Mouse (Mus musculus): ENCODE measurements around the gene Derl2. TPM values are rescaled to one million over a fixed set of nuclear protein-coding genes. Genes with fewer than 3 reads are reported as not detected.

Derl2 gene
- polyA plus RNA-seq, 1 experiment from 2014 or later, result 42.5 TPM

DNA sequence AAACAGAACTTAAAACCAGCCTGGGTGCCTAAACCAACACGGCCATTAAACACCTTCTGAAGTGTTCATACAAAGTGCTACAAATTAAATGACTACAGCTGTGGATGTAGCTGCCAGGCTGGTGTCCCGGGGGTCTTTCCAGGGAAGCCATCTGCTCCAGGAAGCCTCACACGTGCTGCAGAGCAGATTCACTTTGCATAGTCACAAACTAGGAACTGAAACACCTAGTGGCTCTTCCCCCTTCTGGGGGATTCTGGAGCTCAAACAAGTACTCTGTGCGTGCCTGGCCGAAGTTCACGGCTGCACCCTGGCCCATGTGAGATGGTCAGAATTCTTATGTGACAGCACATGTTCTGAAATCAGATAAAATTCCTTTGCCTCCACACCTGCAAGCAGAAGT lies 39.4 kb downstream of the Derl2 start:
- H3K36me3 ChIP-seq, result peaks cover 71% of the 10 kb centered on the region
- no peak overlapping the region for H3K9ac ChIP-seq
- H3K4me1 ChIP-seq, result peaks cover 12% of the 10 kb centered on the region
- no peak overlapping the region for H3K4me3 ChIP-seq
- no peaks in the 10 kb centered on the region for H3K9me3 ChIP-seq
- H3K4me2 ChIP-seq, result no peak overlapping the region
- 86% methylated on average over 6 of the region's 6 CpGs for WGBS
- H3K27ac ChIP-seq, result no peak overlapping the region
- H3K27me3 ChIP-seq, result no peaks in the 10 kb centered on the region
- ATAC-seq (ENCODE audit: insufficient number of reproducible peaks, insufficient read depth, low FRiP score, low TSS enrichment, low read depth), result no peak

DNA sequence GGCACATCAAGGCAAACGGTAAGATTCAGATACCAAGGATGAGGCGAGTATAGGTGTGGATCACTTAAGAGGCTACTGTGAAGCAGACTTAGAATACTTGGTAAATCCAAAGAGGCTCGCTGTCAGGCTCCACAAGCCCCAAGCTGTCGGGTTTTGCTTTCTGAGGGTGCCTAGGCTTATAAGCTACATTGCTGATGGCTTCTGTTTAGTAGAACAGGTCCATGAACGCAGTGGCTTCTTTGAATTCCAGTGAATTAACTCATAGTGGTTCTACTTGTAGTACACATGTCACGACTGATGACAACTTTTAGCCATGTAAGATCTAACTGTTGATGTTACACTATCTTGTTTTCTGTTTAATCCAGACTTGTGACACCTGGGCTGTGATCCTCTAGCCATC lies 42.3 kb downstream of the Derl2 start:
- Histone ChIP-seq H3K9me3 (no peaks in the 10 kb centered on the region), H3K36me3 (peaks cover 86% of the 10 kb centered on the region), H3K4me3 (no peak overlapping the region), H3K4me1 (peaks cover 12% of the 10 kb centered on the region), H3K27ac (no peak overlapping the region), H3K4me2 (no peak overlapping the region), H3K27me3 (no peaks in the 10 kb centered on the region), H3K9ac (no peak overlapping the region)
- 85% methylated on average over 6 of the region's 6 CpGs for WGBS
- ATAC-seq (ENCODE audit: insufficient number of reproducible peaks, insufficient read depth, low FRiP score, low TSS enrichment, low read depth), result no peak

DNA sequence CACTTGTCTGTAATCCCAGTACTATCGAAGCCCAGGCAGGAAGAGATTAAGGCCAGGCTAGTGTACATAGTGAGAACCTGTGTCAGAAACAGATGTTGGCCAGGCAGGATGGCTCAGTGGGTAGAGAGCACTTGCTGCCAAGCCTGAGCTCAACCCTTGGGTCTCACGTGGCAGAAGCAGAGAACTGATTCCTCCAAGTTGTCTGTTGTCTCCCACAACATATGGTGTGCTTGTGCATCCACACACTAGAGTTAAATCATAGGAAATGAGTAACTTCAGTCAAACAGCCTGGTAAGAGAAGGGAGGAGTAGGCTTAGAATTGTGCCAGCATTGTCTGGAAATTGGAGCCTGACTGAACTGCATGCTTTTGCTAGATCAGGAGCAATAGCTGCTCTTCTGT lies 44.4 kb downstream of the Derl2 start:
- H3K4me3 ChIP-seq, result no peak overlapping the region
- no peak for ATAC-seq (ENCODE audit: insufficient number of reproducible peaks, insufficient read depth, low FRiP score, low TSS enrichment, low read depth)
- no peaks in the 10 kb centered on the region for H3K9me3 ChIP-seq
- peaks cover 4% of the 10 kb centered on the region for H3K4me1 ChIP-seq
- WGBS, result 71% methylated on average over 2 of the region's 2 CpGs
- H3K27me3 ChIP-seq, result no peaks in the 10 kb centered on the region
- peaks cover 74% of the 10 kb centered on the region for H3K36me3 ChIP-seq
- H3K9ac ChIP-seq, result no peak overlapping the region
- no peak overlapping the region for H3K27ac ChIP-seq
- no peak overlapping the region for H3K4me2 ChIP-seq

DNA sequence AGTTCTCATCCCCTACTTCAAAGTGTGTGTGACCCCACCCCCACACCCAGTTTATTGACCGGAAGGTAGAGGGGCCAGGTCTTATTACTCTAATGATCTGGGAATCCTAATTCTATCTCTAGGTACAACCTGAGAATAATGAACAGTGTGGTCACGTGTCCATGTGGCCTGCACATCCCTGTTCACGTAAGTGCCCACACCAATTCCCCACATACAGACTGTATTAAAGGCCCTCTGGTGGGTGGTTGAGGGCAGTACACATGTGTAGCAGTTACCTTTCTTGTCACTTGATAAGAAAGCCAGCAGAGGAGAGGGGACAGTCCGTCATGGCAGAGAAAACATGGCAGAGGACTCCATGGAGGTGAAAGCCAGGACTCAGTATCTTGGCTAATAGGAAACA lies 45.7 kb downstream of the Derl2 start:
- H3K4me3 ChIP-seq, result no peak overlapping the region
- no peak for ATAC-seq (ENCODE audit: insufficient number of reproducible peaks, insufficient read depth, low FRiP score, low TSS enrichment, low read depth)
- H3K27me3 ChIP-seq, result no peaks in the 10 kb centered on the region
- no peak overlapping the region for H3K9ac ChIP-seq
- WGBS, result 65% methylated on average over 4 of the region's 4 CpGs
- peaks cover 62% of the 10 kb centered on the region for H3K36me3 ChIP-seq
- H3K4me1 ChIP-seq, result peaks cover 4% of the 10 kb centered on the region
- H3K9me3 ChIP-seq, result no peaks in the 10 kb centered on the region
- H3K27ac ChIP-seq, result no peak overlapping the region
- H3K4me2 ChIP-seq, result no peak overlapping the region

DNA sequence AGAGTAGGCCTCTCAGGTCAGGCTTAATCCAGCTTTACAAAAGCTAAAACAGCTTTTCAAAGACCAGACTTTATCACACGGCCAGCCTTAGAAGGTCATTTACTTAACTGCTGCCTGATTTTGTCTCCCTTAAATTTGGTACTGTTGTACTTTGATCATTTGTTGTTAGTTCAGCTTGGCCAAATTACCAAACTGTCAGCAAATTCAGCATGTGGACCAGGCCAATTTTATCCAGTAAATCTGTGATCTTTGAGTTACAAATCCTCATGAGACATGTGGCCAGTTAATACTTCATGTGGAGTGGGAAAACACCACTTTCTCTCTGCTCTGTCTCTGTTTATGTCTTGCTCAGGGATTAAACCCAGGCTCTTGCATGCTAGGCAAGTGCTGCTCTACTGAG lies 47.1 kb downstream of the Derl2 start:
- Histone ChIP-seq H3K4me2 (no peak overlapping the region), H3K36me3 (peaks cover 49% of the 10 kb centered on the region), H3K9ac (no peak overlapping the region), H3K9me3 (no peaks in the 10 kb centered on the region), H3K27me3 (no peaks in the 10 kb centered on the region), H3K4me1 (peaks cover 13% of the 10 kb centered on the region), H3K27ac (no peak overlapping the region), H3K4me3 (no peak overlapping the region)
- ATAC-seq (ENCODE audit: insufficient number of reproducible peaks, insufficient read depth, low FRiP score, low TSS enrichment, low read depth), result no peak
- whole genome bisulfite sequencing, result 65% methylated on average over 1 of the region's 1 CpGs

DNA sequence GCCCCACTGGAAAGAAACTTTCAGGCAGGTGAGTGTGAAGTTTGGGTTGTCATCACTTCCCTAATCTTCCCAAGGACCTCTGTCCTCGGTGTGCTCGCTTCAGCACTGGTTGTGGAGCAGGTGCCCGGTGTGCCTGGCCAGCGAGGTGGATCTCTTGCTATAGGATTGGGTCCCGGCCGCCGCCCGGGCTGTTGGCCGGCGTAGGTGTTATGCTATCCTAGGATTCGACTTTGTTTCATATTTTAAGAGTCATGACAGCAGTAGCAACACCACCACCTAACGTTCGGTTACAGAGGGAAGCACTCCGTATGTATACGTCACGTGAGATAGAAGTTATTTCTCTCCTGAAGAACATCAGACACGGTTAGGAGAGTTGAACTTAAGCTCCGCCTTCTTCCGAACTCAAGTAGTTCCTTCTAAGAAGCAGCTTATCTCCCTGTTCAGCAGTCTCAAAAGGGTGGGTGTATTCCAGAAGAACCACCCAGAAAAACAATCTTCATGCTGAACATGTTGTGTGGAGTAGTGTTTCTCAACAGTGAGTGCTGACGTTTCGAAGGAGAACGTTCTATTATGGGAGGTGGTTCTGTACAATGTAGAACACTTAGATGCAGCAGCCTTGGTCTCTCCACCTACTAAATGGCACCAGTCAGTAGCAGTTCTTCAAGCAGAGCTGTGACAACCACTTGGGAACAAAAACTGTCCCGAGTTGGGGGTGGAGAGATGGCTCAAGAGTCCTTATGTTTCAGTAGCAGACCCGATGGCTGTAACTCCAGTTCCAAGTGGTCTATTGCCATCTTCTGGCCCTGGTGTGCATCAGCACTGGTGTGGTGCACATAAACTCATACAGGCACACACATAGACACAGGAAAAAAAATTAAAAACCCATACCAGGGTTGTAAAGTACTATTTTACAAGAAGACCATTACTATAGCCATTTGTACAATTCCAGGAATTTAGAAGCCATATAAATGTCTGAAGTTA lies 48.8 kb downstream of the Derl2 start:
- Histone ChIP-seq H3K27me3 (no peaks in the 10 kb centered on the region), H3K4me2 (peak overlapping the region; percentile 74), H3K4me3 (peak overlapping the region; percentile 92), H3K36me3 (peaks cover 42% of the 10 kb centered on the region), H3K4me1 (peaks cover 13% of the 10 kb centered on the region), H3K27ac (peak overlapping the region; percentile 92), H3K9me3 (no peaks in the 10 kb centered on the region), H3K9ac (peak overlapping the region; percentile 76)
- ATAC-seq (ENCODE audit: insufficient number of reproducible peaks, insufficient read depth, low FRiP score, low TSS enrichment, low read depth), result no peak
- WGBS, result 16% methylated on average over 24 of the region's 24 CpGs

DNA sequence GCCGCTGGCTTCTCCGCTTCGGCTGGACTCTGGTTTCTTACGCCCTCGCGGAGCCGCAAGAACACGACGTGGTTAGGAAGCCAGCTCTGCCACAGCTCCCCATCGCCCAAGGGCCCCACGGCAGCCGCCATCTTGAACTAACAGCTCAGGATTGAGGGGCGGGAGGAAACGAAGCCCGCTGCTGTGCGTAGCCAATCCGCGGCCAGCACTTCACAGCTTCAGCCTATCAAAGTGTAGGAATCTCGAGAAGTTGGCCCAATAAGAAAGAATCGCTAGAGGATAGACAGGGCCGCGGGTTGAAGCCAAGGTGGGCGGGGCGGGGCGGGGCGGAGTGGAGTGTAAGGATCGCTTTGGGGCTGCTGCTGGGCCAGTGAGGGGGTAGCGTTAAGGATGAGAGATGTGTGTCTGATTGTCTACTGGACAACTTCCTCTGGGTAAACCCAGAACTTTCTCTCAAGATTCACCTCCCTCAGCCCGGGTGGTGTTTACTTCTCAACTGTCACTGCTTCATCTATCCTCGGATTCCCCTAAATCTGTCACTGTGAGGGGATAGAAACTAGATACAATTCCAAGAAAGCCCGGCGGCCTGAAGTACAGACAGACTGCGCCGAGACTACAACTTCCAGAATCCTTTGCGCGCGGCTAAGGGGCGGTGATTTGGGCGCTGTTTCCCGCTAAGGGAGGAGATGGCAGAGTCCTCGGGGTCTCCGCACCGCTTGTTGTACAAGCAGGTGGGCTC lies 49.7 kb downstream of the Derl2 start, which contains the start of the genes Nup88 and Rpain:
Nup88 (minus strand) TSS at position 153 of the 739 bp plus-strand sequence.
Rpain (plus strand) TSS at position 393 of the 739 bp plus-strand sequence.
- Histone ChIP-seq H3K9ac (peak within 1 kb of the TSS; percentile 95), H3K27ac (peak within 1 kb of the TSS; percentile 92), H3K4me1 (peaks cover 13% of the 10 kb centered on the region), H3K36me3 (peaks cover 43% of the 10 kb centered on the region), H3K4me3 (peak within 1 kb of the TSS; percentile 92), H3K4me2 (peak within 1 kb of the TSS; percentile 78), H3K9me3 (no peaks in the 10 kb centered on the region), H3K27me3 (no peaks in the 10 kb centered on the region)
- peak; percentile 96 for ATAC-seq (ENCODE audit: insufficient number of reproducible peaks, insufficient read depth, low FRiP score, low TSS enrichment, low read depth)
- WGBS, result under 1% methylated on average over 43 of the region's 43 CpGs

DNA sequence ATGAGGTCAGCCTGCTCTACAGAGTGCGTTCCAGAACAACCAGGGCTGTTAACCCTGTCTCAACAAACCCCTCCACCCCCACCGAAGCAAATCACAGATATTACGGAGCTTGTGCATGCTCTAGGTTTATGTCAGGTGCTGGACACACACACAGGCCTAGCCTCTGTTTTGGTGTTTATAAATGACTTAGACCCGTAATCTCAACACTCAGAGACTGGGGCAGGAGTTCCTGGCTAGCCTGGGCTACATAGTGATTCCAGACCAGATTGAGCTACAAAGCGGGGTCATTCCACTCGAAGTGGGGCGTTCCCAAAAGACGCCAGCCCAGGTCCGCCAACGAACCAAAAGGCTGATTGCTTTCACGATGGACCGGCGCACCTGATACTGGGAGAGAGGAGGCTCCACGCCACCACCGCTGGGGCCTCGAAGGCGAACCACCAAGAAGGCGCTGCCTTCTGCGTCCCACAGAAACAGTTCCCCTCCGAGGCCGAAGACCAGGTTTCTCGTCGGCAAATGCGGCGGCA lies 50.3 kb downstream of the Derl2 start:
- H3K4me3 ChIP-seq, result peak overlapping the region; percentile 92
- peak overlapping the region; percentile 78 for H3K4me2 ChIP-seq
- H3K36me3 ChIP-seq, result peaks cover 43% of the 10 kb centered on the region
- peak overlapping the region; percentile 95 for H3K9ac ChIP-seq
- H3K27ac ChIP-seq, result peak overlapping the region; percentile 92
- ATAC-seq (ENCODE audit: insufficient number of reproducible peaks, insufficient read depth, low FRiP score, low TSS enrichment, low read depth), result no peak
- H3K9me3 ChIP-seq, result no peaks in the 10 kb centered on the region
- H3K27me3 ChIP-seq, result no peaks in the 10 kb centered on the region
- peaks cover 13% of the 10 kb centered on the region for H3K4me1 ChIP-seq
- WGBS, result under 1% methylated on average over 25 of the region's 25 CpGs

DNA sequence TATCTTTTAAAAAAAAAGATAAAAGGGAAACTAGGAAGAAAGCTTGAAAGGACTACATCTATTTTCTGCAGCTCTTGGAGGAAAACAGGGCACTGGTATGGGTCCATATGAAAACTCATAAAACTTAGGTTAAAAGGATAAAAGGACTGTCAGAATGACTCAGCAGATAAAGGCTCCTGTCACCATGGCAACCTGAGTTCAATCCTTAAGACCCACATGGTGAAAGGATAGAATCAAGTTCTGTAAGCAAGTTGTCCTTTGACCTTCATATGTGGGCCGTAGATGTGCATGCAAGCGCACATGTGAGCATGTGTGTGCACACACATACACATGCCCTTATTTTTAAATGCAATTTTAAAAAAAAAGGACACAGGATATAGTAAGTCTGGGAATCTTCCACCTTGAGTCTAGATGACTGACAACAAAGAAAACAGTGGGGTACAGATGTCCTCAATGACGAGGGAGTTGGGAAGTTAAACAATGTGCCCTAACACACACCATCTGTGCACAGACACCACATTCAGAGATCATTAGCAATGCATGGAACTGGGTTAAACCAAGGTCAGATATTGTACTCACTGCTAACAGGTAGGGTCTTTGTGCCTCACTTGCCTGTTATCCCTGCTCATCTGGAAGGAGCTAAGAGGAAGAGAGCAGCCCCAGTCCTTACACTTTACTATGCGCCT lies 55.3 kb downstream of the Derl2 start:
- Histone ChIP-seq H3K27me3 (no peaks in the 10 kb centered on the region), H3K27ac (no peak overlapping the region), H3K4me1 (peaks cover 9% of the 10 kb centered on the region), H3K9ac (no peak overlapping the region), H3K4me3 (no peak overlapping the region), H3K4me2 (no peak overlapping the region), H3K36me3 (peaks cover 71% of the 10 kb centered on the region), H3K9me3 (no peaks in the 10 kb centered on the region)
- ATAC-seq (ENCODE audit: insufficient number of reproducible peaks, insufficient read depth, low FRiP score, low TSS enrichment, low read depth), result no peak
- WGBS, result 75% methylated on average over 4 of the region's 4 CpGs

DNA sequence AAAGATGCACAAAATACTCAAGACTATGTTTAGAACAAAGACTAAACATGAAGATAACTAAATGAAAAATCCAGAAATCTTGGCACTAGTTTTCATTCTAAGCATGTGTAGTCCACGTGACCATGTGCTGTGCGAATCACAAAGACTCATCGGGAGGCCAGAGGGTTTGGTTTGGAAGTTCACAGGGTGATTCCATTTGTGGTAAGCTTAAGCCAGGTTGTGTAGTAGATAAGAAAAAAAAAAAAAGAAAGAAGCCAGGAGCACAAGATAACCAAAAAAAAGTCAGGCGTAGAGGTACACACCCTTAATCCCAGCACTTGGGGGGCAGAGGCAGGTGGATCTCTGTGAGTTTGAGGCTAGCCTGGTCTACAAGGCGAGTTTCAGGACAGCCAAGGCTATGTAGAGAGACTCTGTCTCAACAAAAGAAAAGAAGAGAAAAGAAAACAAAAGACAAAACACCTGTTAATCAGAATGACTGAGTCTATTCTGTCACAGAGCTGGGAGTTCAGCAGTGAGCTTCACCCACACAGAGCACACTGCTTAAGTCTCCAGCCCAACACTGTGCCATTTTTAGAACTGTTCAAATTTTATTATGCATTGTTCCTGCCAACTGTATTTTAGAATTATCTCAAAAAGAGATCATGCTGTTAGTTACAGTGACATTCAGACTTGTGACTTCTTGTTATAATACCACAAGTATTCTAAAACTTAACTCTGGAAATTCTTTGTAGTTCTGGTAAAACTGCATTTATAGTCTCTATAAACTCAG lies 58.7 kb downstream of the Derl2 start:
- 87% methylated on average over 5 of the region's 5 CpGs for WGBS
- Histone ChIP-seq H3K27ac (no peak overlapping the region), H3K36me3 (peaks cover 91% of the 10 kb centered on the region), H3K9me3 (no peaks in the 10 kb centered on the region), H3K4me3 (no peak overlapping the region), H3K4me1 (no peaks in the 10 kb centered on the region), H3K9ac (no peak overlapping the region), H3K27me3 (no peaks in the 10 kb centered on the region), H3K4me2 (no peak overlapping the region)
- no peak for ATAC-seq (ENCODE audit: insufficient number of reproducible peaks, insufficient read depth, low FRiP score, low TSS enrichment, low read depth)

All from embryonic facial prominence, embryonic 13.5 days (tissue).